8 mouse cellular contexts compared by ENCODE assay signal in genomic region chr5:30711147-30712001, GRCm38 (mm10). TPM values are rescaled to one million over a fixed set of nuclear protein-coding genes. Genes with fewer than 3 reads are reported as not detected.
A peak's percentile ranks its signal among the peaks of the same experiment; 100 is the strongest.
DNase-seq lines count a peak whose midpoint lies in the region; ATAC-seq and TF ChIP-seq lines count a peak whose summit lies in the region.

TSS of gene Dpysl5 (plus strand) at chr5:30711564.

- H3K4me2 ChIP-seq in embryonic facial prominence, embryonic 11.5 days (ENCODE audit: low read depth, low read length) = peak within 1 kb of the TSS; percentile 82
- peak within 1 kb of the TSS; percentile 82 for H3K4me2 ChIP-seq in intestine, postnatal 0 days (replicated peaks; ENCODE audit: low read depth)

- TF ChIP-seq POLR2A in bone marrow, adult 2 months (IDR thresholded peaks at IDR 0.05; ENCODE audit: borderline replicate concordance, control insufficient read depth, low read depth, low read length) = no peak

- H3K27me3 ChIP-seq in embryonic facial prominence, embryonic 11.5 days (ENCODE audit: control insufficient read depth, insufficient read depth, low read length) = peaks cover 26% of the 10 kb centered on the region
- peaks cover 52% of the 10 kb centered on the region for H3K27me3 ChIP-seq in intestine, postnatal 0 days (replicated peaks; ENCODE audit: control insufficient read depth, insufficient read depth, low read length)

- DNase-seq in embryonic facial prominence, embryonic 11.5 days (ENCODE audit: low spot score) = peak; percentile 87
- peak; percentile 80 to 81 for DNase-seq in left cerebral cortex, postnatal 36 days (ENCODE audit: low spot score in 2 of 2)
- peak; percentile 90 for DNase-seq in mesoderm, embryonic 11.5 days (ENCODE audit: low read depth, low spot score)
- peak; percentile 82 for DNase-seq in right cerebral cortex, postnatal 25 days
- DNase-seq in adipocyte (ENCODE audit: low spot score) = no peak

- no peak for TF ChIP-seq CTCF in bone marrow, adult 2 months (IDR thresholded peaks at IDR 0.05; ENCODE audit: control insufficient read depth, insufficient read depth, low read length)
- TF ChIP-seq CTCF in intestine, postnatal 0 days (IDR thresholded peaks at IDR 0.05; ENCODE audit: low read depth) = peak; percentile 36

- ATAC-seq in embryonic facial prominence, embryonic 11.5 days (replicated peaks; ENCODE audit: insufficient number of reproducible peaks, low FRiP score, low TSS enrichment, low read depth) = peak; percentile 77
- peak; percentile 69 for ATAC-seq in granulocyte monocyte progenitor cell, adult 5-6 weeks (replicated peaks; ENCODE audit: poor library complexity, severe bottlenecking)
- ATAC-seq in intestine, postnatal 0 days = peak; percentile 74

- H3K9ac ChIP-seq in embryonic facial prominence, embryonic 11.5 days (replicated peaks; ENCODE audit: low read length) = peak within 1 kb of the TSS; percentile 60
- peak within 1 kb of the TSS; percentile 26; the same call in 1 of the 2 replicates for H3K9ac ChIP-seq in intestine, postnatal 0 days (ENCODE audit: low read depth, low read length)

- H3K36me3 ChIP-seq in embryonic facial prominence, embryonic 11.5 days (replicated peaks; ENCODE audit: control insufficient read depth, insufficient read depth, low read depth, low read length) = no peaks in the 10 kb centered on the region
- H3K36me3 ChIP-seq in intestine, postnatal 0 days (ENCODE audit: control insufficient read depth, insufficient read depth) = no peaks in the 10 kb centered on the region

- intact Hi-C loops in left cerebral cortex, postnatal 36 days (cut with DNase I) = loop anchor here (5.0 to 10.0 kb wide), 2 partner anchors 86 to 203 kb away; partner anchors contain the start of gene Emilin1

- H3K4me3 ChIP-seq in bone marrow, adult 2 months (replicated peaks; ENCODE audit: control insufficient read depth, low read depth, low read length) = peak within 1 kb of the TSS; percentile 15
- H3K4me3 ChIP-seq in embryonic facial prominence, embryonic 11.5 days (ENCODE audit: low read depth, low read length) = peak within 1 kb of the TSS; percentile 51
- peak within 1 kb of the TSS; percentile 49 for H3K4me3 ChIP-seq in intestine, postnatal 0 days (ENCODE audit: low read depth, low read length)

- 2% methylated on average over 70 of the region's 71 CpGs for WGBS in bone marrow, adult 2 months
- WGBS in embryonic facial prominence, embryonic 11.5 days = under 1% methylated on average over 64 of the region's 71 CpGs
- under 1% methylated on average over 69 of the region's 71 CpGs for WGBS in intestine, postnatal 0 days

- H3K27ac ChIP-seq in bone marrow, adult 2 months (ENCODE audit: control insufficient read depth, insufficient read depth, low read depth, low read length, poor library complexity) = no peak within 1 kb of the TSS
- no peak within 1 kb of the TSS for H3K27ac ChIP-seq in embryonic facial prominence, embryonic 11.5 days (replicated peaks; ENCODE audit: low read depth, low read length)
- H3K27ac ChIP-seq in intestine, postnatal 0 days (ENCODE audit: low read depth, low read length) = no peak within 1 kb of the TSS

- H3K4me1 ChIP-seq in bone marrow, adult 2 months (ENCODE audit: control insufficient read depth, insufficient read depth, low read length) = no peaks in the 10 kb centered on the region; the same call in 1 of the 2 replicates
- H3K4me1 ChIP-seq in embryonic facial prominence, embryonic 11.5 days (ENCODE audit: control insufficient read depth, insufficient read depth, low read length) = no peaks in the 10 kb centered on the region
- H3K4me1 ChIP-seq in intestine, postnatal 0 days (replicated peaks; ENCODE audit: control insufficient read depth, insufficient read depth, low read length) = peaks cover 8% of the 10 kb centered on the region; the same call in 1 of the 2 replicates

- no peaks in the 10 kb centered on the region for H3K9me3 ChIP-seq in embryonic facial prominence, embryonic 11.5 days (replicated peaks; ENCODE audit: control insufficient read depth, low read length)
- no peaks in the 10 kb centered on the region for H3K9me3 ChIP-seq in intestine, postnatal 0 days (ENCODE audit: control insufficient read depth)

RNA-seq across cellular contexts. Expression of gene Dpysl5, which starts in this region (rescaled TPM):
- polyA plus RNA-seq in bone marrow, adult 2 months (2011; ENCODE audit: insufficient read depth, insufficient read length, low replicate concordance, missing spikeins) = 0.40 TPM in 1 of 2 replicates, not detected in the other
- 17.6 and 22.2 TPM in 2 replicates for polyA plus RNA-seq in embryonic facial prominence, embryonic 11.5 days (2014; fragmentation: Nextera tagmentation; extraction: Ambion mirVana)
- not detected in 2 replicates for total RNA-seq in granulocyte monocyte progenitor cell, adult 5-6 weeks (2014; fragmentation: Nextera tagmentation)
- not detected in 2 replicates for total RNA-seq in granulocyte monocyte progenitor cell, adult 5-6 weeks (2017)
- 2.7 and 3.0 TPM in 2 replicates for polyA plus RNA-seq in intestine, postnatal 0 days (2015; fragmentation: Nextera tagmentation; extraction: Ambion mirVana)
- total RNA-seq in left cerebral cortex, postnatal 36 days (2021) = 10 to 100 TPM; 21.6 to 30.1 TPM

Comparison
In these comparisons a context has a peak if more than half of its experiments do, and no peak if none do; other contexts are left out.
1. RNA of gene Dpysl5 (total RNA-seq): 21.6 to 30.1 TPM in left cerebral cortex, postnatal 36 days; not detected in granulocyte monocyte progenitor cell, adult 5-6 weeks; every median in the first group is over 10 times any median in the second.
2. Peak in ATAC-seq in granulocyte monocyte progenitor cell, adult 5-6 weeks; RNA of the gene not detected or under 1 TPM.
3. Peak in every context shown above with its lines, with median percentiles within 50 percentile points of each other: H3K4me3 ChIP-seq and ATAC-seq.